Mouse (Mus musculus) left cerebral cortex, postnatal 14 days (tissue): ENCODE data around the gene Epn2. TPM values are rescaled to one million over a fixed set of nuclear protein-coding genes. Genes with fewer than 3 reads are reported as not detected.
"Not testable (repeated sequence)": the region's sequence is repeated elsewhere in the genome, so short reads cannot be mapped to it uniquely, and the experiment has no call there.

ENCODE experiments used
- DNase-seq, 2 experiments: peaks; one replicate each; pipeline ENCODE4 v3.0.0; 2021 to 2022; ENCODE audit warnings: low spot score in 2 of 2, mixed read lengths in 1 of 2
- intact Hi-C: fragments of 180-260 bp; cut with DNase I; formaldehyde crosslinking; loops from one replicate; pipeline ENCODE4 v1.15.1; 2025
- total RNA-seq, 2 experiments: library from RNA; stranded (reverse); gene quantifications; 2 replicates each; pipeline ENCODE4 v1.2.3; 2021

The Epn2 gene
- total RNA-seq, 2 experiments from 2014 or later: 115 TPM

DNA sequence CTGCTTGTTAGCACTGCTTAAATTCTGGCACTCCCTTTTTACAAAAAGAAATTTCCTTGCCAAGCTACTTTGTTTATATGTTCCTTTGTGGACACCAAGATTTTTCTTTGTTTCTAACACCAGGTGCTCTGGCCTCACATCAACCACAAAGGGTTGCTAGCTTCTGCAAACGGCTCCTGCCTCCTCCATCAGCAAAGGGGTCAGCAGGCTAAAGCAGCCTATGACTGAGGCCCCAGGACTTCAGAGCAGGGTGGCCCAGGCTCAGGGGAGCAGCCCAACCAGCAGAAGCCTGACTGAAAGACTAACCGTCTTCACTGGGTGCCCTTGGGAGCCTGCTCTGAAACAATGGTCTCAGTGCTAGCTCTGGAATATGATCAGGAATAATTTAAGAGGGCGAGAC, 22.0 kb upstream of the Epn2 start:
- DNase-seq: no peak
- intact Hi-C loops: no loop called here

DNA sequence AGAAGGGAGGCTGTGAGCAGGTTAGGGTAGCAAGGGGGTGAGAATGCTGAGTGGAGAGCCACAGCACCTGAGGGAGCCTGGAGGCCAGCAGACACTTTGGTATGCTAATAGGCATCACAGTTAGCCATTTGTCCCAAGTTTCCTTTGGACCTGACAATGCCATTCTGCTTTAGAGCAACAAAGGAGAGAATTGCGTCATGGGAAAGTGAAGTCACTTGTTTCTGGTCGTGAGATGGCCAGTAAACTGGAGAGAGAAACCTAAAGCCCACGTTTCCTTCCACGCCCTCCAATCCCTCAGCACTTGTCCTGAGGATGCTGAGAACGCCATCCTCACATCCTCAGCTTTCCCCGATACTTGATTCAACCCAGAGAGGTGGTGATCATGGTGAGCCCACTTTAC, 18.9 kb upstream of the Epn2 start:
- no peak for DNase-seq
- intact Hi-C loops: no loop called here

DNA sequence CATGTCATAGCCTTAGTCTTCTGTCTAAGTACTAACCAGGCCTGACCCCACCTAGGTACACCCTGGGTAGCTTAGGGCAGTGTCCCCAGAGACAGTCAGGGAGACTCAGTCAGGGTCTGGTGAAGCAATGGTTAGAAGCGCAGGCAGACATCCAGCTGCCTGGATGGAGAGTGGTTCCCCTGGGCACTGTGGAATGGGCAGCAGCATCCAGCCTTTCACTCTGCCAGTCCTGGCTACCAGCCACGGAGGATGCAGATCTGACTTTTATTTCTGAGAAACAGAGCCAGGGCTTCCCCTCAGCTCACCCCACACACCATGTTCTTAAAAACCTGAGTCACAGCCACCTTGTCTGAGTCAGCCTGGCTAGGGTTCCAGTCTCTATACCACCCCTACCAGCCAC, 18.0 kb upstream of the Epn2 start:
- intact Hi-C loops: no loop called here
- DNase-seq: no peak

DNA sequence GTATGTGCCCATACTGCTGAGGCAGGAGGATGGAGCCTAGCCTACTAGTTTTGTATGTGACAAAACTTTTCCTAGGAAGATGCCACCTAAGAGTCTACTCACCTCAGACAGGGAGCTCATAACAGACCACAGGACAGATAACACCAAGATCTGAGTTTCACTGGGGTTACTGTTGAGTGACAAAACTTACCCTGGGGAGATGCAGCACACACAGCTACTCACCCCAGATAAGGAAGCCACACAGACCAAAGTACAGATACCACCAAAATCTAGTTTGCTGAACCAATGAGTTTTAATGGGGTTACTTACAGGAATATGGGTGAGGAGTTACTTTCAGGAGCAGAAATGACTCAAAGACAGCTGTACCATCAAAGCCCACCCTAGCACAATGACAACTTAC, 13.6 kb upstream of the Epn2 start:
- DNase-seq: no peak
- intact Hi-C loops: no loop called here

DNA sequence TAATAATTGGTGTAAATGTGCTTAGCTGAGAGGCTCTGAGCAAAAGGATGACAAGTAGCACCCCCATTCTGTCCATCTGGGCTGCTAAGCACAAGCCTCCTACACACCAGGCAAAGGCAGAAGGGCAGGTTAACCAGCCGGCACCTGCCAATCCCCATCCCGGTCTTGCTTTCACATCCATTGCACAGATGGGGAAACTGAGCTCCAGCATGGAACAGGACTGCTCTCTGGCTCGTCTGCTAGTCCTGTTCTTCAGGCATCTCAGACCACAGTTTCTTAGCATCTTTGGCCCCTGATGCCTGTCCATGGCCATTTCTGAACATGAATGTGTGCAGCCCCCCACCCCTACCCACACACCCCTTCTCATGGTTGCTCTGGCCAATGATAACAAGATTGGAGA, 12.6 kb upstream of the Epn2 start:
- intact Hi-C loops: no loop called here
- no peak for DNase-seq

DNA sequence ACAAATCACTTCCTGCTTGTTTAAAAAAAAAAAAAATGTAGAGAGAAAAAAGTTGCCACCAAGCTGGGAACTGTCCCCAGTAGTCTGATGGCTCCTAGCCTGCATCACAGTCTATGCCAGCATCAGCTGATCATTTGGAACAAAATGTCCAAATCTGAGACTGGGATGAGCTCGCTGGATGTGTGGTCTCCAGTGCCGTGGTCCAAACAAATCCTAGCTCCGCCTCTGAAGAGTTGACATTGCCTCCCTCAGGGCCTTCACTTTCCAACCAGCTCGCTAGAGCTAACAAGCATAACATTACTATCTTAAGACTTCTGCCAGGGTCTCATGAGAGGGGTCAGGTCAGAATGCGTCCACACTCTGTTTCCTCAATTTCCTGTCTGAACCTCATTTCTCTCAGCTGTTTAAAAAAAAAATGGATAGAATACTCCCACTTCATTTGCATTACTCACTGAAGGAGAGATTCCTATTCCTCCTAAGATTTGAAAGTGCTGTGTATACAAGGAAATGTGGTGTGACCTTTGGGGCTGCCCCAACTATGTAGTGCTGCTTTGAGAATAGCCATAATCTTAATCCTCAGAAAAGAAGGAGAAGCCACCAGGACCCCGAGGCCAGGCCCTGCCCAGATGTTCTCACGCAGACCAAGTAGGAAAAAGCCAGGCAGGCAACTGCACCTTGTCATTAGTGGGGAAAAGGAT, 11.2 kb upstream of the Epn2 start:
- DNase-seq: peak in 1 of 2 experiments; percentile 55
- intact Hi-C loops: no loop called here

DNA sequence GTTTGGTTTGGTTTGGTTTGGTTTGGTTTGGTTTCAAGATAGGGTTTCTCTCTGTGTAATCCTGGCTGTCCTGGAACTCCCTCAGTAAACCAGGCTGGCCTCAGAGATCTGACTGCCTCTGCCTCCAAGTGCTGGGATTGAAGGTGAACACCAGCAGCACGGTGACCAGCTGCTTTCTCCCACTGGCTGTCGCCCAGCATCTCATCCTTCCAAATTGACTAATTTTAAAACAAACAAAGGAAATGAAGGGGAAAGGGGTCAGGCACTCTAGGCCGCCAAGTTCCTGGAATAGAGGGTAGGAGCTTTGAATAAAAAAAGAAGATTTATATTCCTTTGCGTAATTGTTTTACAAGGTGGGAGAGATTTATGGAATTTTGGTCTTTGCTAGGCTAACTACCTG, 5.9 kb upstream of the Epn2 start:
- intact Hi-C loops: no loop called here
- no peak for DNase-seq

DNA sequence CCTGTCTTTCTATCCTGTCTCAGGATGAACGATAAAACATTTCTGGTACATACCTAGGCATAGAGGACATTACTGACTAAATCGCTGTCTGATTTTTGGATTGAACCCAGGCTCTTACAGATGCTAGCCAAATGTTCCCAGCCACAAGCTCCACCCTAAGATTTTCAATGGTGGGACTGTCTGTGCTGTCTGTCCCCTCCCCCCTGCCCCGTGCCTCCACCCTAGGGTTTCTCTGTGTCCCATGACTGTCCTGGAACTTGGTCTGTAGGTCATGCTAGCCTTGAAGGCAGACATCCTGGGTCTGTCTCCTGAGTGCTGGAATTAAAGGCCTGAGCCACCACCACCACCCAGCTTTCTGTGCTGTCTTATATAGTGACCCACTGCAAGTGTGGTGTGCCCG, 5.3 kb upstream of the Epn2 start:
- intact Hi-C loops: no loop called here
- no peak for DNase-seq

DNA sequence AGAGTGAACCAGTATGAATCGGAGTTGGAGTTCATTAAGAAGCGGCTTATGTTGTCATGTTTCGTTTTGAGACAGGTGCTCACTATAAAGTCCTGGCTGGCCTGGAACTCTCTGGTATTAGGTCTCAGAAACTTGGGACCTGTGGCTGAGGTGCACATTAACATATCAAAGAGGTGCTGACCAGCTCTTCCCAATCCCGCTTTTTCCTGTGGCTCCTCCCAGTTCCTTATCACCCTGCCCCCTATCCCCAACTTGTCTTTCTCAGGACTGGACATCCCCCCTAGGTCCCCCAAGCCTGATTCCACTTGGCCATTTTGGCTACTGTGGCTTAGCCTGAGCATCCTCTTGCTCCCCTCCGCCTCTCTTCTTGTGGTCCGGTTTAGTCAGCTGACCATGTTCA, 4.6 kb upstream of the Epn2 start:
- intact Hi-C loops: no loop called here
- no peak for DNase-seq

DNA sequence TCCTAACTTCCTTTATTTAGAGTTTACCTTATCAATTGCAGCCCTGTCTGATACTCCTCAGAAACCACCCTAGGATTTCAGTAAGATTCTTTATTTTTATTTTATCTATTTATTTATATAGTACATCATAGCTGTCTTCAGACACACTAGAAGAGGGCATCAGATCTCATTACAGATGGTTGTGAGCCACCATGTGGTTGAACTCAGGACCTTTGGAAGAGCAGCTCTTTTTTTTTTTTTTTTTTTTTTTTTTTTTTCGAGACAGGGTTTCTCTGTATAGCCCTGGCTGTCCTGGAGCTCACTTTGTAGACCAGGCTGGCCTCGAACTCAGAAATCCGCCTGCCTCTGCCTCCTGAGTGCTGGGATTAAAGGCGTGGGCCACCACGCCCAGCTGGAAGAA, 3.3 kb upstream of the Epn2 start:
- DNase-seq, intact Hi-C loops: not testable (repeated sequence)

DNA sequence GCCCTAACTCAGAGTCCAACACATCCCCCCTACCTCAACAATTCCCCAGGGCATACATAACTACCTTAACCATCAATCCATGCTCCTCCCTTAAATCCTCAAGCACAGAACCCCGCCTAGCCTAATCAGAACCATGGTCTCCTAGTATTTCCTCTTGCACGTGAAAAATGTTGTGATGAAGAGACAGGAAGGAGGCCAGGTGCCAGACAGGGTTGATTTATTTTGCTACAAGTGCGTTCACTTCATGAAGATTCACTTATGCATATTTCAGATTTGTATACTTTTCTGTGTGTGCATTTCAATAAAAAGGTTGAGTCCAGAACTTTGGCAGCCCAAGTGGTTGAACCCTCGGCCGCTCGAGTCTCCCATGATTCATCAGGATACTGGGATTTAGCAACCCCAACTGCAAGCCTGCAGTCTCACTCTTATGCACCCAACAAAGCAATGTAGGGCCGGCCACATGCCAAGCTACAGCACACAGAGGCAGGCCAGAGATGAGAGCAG, 443 bp upstream of the Epn2 start:
- intact Hi-C loops: no loop called here
- DNase-seq: no peak

DNA sequence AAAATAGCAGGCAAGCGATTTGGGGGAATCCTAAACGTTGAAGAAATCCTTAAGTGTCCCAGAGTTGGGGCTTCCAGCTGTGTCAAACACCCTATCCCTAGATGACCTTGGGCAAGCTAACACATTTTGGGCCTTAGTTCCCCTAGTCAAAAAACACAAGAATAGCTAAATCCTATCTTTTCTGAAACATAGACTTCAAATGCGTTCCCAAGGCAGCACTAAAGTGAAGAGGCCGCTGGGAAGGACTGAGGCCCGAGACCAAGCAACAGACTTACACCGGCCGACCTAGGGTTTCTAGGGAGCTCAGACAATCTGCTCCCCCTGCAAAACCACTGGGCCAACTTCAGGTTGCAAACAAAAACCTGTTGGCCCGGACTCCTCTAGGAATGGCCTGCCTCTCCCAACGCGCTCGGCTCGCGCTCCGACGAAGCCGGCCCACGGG, 925 bp downstream of the Epn2 start:
- DNase-seq: no peak
- intact Hi-C loops: no loop called here

DNA sequence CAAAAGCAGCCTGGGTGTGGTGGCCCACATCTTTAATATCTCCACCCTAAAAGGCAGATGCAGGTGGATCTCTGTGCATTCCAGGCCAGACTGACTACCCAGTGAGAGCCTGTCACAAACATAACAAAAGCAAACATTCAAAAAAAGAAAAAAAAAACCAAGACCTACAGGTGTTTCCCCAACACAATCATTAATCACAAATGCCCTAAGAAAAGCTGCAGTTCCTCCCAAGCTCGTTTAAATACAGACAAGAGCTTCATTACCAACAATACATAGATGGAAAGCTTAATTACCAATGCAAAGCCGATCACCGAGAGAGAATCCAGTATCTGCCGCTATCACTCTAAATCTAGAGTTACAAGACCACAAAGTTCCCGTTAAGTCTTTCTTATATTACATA, 1.5 kb downstream of the Epn2 start:
- no peak for DNase-seq
- intact Hi-C loops: no loop called here

DNA sequence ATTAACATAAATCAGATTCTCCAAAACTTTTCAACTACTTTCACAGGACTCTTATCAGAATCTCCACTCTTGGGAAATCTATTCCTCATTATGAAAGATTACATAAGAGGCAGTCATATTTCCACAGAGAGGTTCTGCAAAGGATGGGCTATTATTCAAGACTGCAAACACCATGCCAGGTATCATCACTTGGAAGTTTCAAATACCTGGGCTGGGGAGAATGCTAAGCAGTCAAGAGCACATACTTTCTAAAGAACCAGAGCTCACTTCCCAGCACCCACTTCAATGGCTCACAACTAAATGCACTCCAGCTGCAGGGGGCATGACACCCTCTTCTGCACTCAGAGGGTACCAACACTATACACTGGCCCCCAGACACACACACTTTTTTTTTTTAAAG, 2.1 kb downstream of the Epn2 start:
- no peak for DNase-seq
- intact Hi-C loops: no loop called here

DNA sequence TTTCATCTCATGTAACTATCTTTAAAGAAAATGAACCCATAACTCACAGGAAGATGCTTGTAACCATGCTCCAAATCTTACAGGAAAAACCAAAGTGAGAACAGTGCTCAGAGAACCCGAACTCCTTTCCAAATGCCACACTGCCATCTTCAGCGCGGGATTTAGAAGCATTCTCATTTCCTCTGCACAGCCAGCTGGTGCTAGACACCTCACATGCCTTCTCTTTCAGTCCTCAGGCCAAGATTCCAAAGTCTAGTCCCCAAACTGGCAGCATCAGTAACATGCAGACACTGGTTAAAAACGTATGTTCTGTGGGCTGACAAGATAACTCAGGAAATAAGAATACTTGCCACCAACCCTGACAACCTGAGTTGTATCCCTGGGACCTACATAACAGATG, 6.2 kb downstream of the Epn2 start:
- peak; percentile 42 to 52 for DNase-seq
- intact Hi-C loops: loop anchor here (5.0 kb wide), 1 partner anchor 36 kb away; no protein-coding TSS in a partner anchor

DNA sequence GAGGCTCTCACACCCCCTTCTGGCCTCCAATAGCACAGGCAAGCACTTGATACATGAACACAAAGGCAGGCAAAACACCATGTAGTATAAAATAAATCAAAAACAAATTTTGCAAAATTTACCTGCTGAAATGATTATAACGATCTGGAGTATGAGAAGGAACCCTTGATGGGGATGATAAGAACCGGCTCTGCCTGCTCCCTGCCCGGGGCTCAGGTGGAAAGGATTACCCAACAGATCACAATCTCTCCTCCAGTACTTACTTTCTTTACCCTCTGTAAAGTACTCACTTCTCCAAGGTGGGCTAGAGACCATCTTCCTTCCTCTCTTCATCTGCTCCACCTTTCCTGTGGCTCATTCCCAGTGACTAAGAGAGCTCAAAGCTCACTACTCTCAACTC, 8.3 kb downstream of the Epn2 start:
- DNase-seq: no peak
- intact Hi-C loops: loop anchor here (5.0 kb wide), 1 partner anchor 34 kb away; no protein-coding TSS in a partner anchor

DNA sequence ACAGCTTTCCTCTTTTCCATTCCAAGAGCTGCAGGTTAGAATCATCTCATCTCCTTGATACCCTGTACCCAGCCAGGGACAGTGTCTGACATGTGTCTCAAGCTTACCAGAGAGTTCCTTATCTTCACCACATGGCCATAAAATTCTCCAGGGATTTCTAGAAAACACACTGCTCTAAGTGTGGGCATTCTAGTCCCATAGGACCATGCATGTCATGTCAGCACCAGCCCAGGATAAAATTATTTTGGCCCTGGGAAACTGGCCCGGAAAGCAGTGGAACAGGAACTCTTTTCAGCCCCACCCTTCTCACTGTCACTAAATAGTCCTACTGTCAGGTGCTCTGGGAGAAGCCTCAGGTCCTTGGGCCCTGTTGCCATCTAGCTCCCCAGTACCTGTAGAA, 9.8 kb downstream of the Epn2 start:
- intact Hi-C loops: loop anchor here (5.0 kb wide), 1 partner anchor 32 kb away; no protein-coding TSS in a partner anchor
- DNase-seq: no peak

DNA sequence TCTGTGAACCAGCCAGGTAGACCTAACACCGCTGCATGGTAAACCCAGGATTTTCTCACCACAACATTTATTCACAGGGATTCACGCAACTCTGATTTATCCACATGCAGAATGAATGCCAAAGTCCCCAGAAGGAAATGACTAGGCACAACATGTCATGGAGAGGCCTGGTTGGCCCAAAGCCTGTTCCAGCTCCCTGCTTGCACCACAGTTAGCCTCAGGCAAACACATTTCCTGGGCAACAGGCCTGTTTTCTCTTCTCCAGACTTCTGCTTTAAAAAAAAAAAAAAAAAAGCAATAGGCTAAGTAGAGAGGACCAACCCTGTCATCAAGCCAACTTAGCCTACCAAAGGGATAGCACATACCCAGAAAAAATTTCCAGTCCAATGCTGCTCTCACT, 14.9 kb downstream of the Epn2 start:
- intact Hi-C loops: no loop called here
- DNase-seq: peak in 1 of 2 experiments; percentile 37

DNA sequence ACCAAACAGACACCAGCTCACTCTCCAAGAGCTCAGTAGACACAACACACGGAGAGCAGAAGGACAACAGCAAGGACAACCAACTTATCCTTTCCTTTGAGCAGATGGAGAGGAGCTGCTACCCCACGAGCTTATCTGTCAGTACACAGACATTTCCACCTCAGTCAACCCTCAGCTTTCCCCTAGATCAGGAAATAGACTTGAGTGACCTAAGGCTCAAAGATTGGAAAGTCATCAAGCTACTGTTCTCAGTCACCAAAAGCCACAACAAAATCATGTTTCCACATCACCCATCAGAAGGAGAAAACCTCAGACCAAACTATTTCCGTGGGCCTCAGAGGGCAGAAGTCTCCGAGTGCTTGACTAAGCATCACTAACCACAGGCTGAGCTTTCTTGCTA, 15.5 kb downstream of the Epn2 start:
- intact Hi-C loops: no loop called here
- DNase-seq: no peak

DNA sequence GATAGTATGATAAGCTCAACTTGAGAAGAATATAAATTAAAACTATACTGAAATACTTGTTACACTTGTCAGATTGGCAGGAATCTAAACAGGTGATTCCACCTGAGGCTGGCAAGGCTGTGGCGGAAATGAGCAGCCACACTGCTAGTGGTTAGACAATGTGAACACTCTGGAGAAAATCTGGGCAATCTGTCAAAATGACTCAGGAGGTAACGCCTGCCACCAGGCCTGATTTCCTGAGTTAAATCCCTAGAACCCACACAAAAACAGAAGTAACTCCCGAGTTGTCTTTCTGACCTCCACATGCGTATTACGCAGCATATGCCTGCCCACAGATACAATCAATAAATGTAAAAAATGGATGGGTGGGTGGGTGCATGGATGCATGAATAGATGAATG, 17.1 kb downstream of the Epn2 start:
- DNase-seq: no peak
- intact Hi-C loops: no loop called here

DNA sequence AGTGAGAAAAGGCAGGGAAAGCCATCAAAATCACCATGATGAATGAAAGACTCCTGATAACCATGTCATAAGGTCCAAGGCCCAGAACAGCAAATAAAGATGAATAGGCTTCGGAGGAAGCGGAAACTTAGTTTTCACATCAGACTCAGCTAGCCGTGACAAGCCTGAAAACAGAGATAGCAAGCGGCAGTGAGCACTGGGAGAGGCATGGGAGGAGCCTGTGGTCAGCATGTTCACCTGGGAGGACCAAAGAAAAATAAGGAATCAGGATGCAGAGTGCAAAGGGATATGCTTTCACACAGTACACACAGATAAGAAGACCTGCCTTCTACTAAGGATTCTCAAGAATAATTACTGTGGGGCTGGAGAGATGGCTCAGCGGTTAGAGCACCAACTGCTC, 19.9 kb downstream of the Epn2 start:
- no peak for DNase-seq
- intact Hi-C loops: no loop called here
